Mouse (Mus musculus) midbrain, embryonic 12.5 days (tissue): Measurements from ENCODE around the gene Ung. TPM values are rescaled to one million over a fixed set of nuclear protein-coding genes. Genes with fewer than 3 reads are reported as not detected.

Experiments used
- ATAC-seq: fragments of 200-750 bp; cut with Nextera tagmentation; 2 replicates; pipeline ENCODE4 v1.8.0; 2017; ENCODE audit warnings: low read depth, moderate TSS enrichment, moderate library complexity; ENCODE audit not compliant: low FRiP score
- H3K27ac ChIP-seq: fragments of 300-500 bp; sonication (generic); replicated peaks from 2 replicates; pipeline ENCODE4 v1.5.1; 2016; ENCODE audit warnings: mild to moderate bottlenecking
- H3K27me3 ChIP-seq: fragments of 300-500 bp; sonication (generic); 2 replicates; pipeline ENCODE4 v1.6.1; 2016; ENCODE audit warnings: mild to moderate bottlenecking
- H3K36me3 ChIP-seq: fragments of 300-500 bp; sonication (generic); 2 replicates; pipeline ENCODE4 v1.6.1; 2016
- H3K4me1 ChIP-seq: fragments of 300-500 bp; sonication (generic); 2 replicates; pipeline ENCODE4 v1.6.1; 2016
- H3K4me2 ChIP-seq: fragments of 300-500 bp; sonication (generic); replicated peaks from 2 replicates; pipeline ENCODE4 v1.6.1; 2016; ENCODE audit warnings: mild to moderate bottlenecking, moderate library complexity
- H3K4me3 ChIP-seq: fragments of 300-500 bp; sonication (generic); 2 replicates; pipeline ENCODE4 v1.5.1; 2016; ENCODE audit warnings: mild to moderate bottlenecking
- H3K9ac ChIP-seq: fragments of 300-500 bp; sonication (generic); replicated peaks from 2 replicates; pipeline ENCODE4 v1.6.1; 2016; ENCODE audit warnings: mild to moderate bottlenecking, moderate library complexity
- H3K9me3 ChIP-seq: fragments of 300-500 bp; sonication (generic); 2 replicates; pipeline ENCODE4 v1.6.1; 2016; ENCODE audit warnings: mild to moderate bottlenecking
- WGBS: fragments of 180-500 bp; shearing (Covaris S2); methylation state at CpG from one replicate; pipeline ENCODE4 v1.1.7; 2016; 5-methylcytosine and 5-hydroxymethylcytosine counted together
- polyA plus RNA-seq: library from polyadenylated mRNA; unstranded; fragments of >200 nt; fragmentation: Nextera tagmentation; extraction: Ambion mirVana; gene quantifications from 2 replicates; pipeline ENCODE4 v1.2.1, GENCODE M21; 2016

The Ung gene
- polyA plus RNA-seq, 1 experiment from 2014 or later, result 40.2 TPM

GRCm38 (mm10) chr5:114135516-114135915 lies 5.3 kb downstream of the Ung start:
- 90% methylated on average over 10 of the region's 10 CpGs for WGBS
- Histone ChIP-seq H3K4me1 (peaks cover 48% of the 10 kb centered on the region), H3K4me3 (no peak overlapping the region), H3K27me3 (no peaks in the 10 kb centered on the region), H3K27ac (no peak overlapping the region), H3K36me3 (peaks cover 16% of the 10 kb centered on the region), H3K9ac (no peak overlapping the region), H3K9me3 (no peaks in the 10 kb centered on the region), H3K4me2 (no peak overlapping the region)
- ATAC-seq, result no peak

GRCm38 (mm10) chr5:114137481-114138276 lies 7.5 kb downstream of the Ung start:
- H3K27me3 ChIP-seq, result no peaks in the 10 kb centered on the region
- 93% methylated on average over 15 of the region's 15 CpGs for WGBS

DNA sequence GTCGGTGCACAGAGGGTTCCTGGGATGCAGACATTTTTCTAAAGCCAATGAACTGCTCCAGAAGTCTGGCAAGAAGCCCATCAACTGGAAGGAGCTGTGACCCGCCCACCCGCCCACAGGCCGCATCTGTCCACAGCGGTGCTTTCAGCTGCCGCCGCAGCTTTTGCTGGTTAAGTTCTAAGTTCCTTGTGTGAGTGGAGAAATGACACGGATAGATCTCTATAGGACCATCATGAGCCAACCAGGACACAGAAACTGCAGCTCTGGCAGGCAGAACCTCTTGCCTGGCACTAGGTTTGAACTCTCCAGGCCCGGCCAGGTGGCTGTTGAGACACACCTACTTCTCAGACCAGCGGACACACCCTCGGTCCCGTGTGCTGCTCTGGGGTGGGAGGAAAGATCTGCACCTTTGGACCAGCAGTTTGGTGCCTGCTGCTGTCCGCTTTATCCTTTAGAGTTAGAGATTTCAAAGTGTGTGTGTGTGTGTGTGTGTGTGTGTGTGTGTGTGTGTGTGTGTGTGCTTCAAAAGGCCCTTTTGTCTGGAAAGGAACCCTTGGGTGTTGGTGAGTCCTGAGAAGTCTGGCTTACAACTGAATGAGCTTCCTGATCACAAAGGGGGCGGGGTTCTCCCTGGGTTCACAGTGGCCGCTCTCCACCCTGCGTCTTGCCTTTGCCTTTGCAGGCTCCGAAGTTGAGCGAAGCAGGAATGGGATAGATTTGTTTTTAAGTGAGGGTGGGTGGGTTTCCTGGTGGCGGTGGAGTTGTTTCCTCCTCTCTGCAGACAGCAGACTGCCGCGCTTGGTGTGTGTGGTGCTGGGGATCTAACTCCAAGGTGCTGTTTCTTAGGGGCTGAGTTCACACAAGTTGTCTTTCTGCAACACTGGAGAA lies 8.3 kb downstream of the Ung start:
- no peak overlapping the region; the same call in 1 of the 2 replicates for H3K9ac ChIP-seq
- H3K27ac ChIP-seq, result peak overlapping the region; percentile 65

More at GRCm38 (mm10) chr5:114137481-114138276, 7.5 kb downstream of the Ung start:
- H3K9me3 ChIP-seq, result no peaks in the 10 kb centered on the region
- ATAC-seq, result no peak
- 0 out of 2 replicates have a peak overlapping the region, but pooled peaks have one; percentile 65 for H3K27ac ChIP-seq
- peaks cover 34% of the 10 kb centered on the region for H3K4me1 ChIP-seq
- no peak overlapping the region for H3K4me2 ChIP-seq
- no peak overlapping the region for H3K9ac ChIP-seq
- H3K4me3 ChIP-seq, result no peak overlapping the region
- H3K36me3 ChIP-seq, result peaks cover 16% of the 10 kb centered on the region

GRCm38 (mm10) chr5:114139175-114139574 lies 9.0 kb downstream of the Ung start:
- WGBS, result 39% methylated on average over 9 of the region's 9 CpGs
- peaks cover 23% of the 10 kb centered on the region for H3K4me1 ChIP-seq
- H3K9me3 ChIP-seq, result no peaks in the 10 kb centered on the region
- H3K27ac ChIP-seq, result peak overlapping the region; percentile 65
- ATAC-seq, result peak; percentile 69
- H3K9ac ChIP-seq, result no peak overlapping the region; the same call in 1 of the 2 replicates
- no peak overlapping the region for H3K4me3 ChIP-seq
- H3K27me3 ChIP-seq, result no peaks in the 10 kb centered on the region
- H3K36me3 ChIP-seq, result peaks cover 16% of the 10 kb centered on the region
- H3K4me2 ChIP-seq, result 0 out of 2 replicates have a peak overlapping the region, but pooled peaks have one; percentile 3

More for the DNA sequence above, 8.3 kb downstream of the Ung start:
- WGBS, result 85% methylated on average over 21 of the region's 21 CpGs
- no peaks in the 10 kb centered on the region for H3K27me3 ChIP-seq
- no peak for ATAC-seq
- peaks cover 28% of the 10 kb centered on the region for H3K4me1 ChIP-seq
- H3K9me3 ChIP-seq, result no peaks in the 10 kb centered on the region
- no peak overlapping the region for H3K4me3 ChIP-seq
- 0 out of 2 replicates have a peak overlapping the region, but pooled peaks have one; percentile 3 for H3K4me2 ChIP-seq
- H3K36me3 ChIP-seq, result peaks cover 16% of the 10 kb centered on the region

GRCm38 (mm10) chr5:114146028-114146888 lies 16.1 kb downstream of the Ung start, which contains the start of gene Acacb:
Acacb (plus strand) TSS chr5:114146535.
- Histone ChIP-seq H3K9ac (no peak within 1 kb of the TSS), H3K9me3 (no peaks in the 10 kb centered on the region), H3K27ac (no peak within 1 kb of the TSS), H3K36me3 (no peaks in the 10 kb centered on the region), H3K27me3 (no peaks in the 10 kb centered on the region), H3K4me1 (peaks cover 6% of the 10 kb centered on the region; the same call in 1 of the 2 replicates), H3K4me3 (no peak within 1 kb of the TSS), H3K4me2 (no peak within 1 kb of the TSS)
- ATAC-seq, result no peak
- WGBS, result 51% methylated on average over 19 of the region's 19 CpGs

DNA sequence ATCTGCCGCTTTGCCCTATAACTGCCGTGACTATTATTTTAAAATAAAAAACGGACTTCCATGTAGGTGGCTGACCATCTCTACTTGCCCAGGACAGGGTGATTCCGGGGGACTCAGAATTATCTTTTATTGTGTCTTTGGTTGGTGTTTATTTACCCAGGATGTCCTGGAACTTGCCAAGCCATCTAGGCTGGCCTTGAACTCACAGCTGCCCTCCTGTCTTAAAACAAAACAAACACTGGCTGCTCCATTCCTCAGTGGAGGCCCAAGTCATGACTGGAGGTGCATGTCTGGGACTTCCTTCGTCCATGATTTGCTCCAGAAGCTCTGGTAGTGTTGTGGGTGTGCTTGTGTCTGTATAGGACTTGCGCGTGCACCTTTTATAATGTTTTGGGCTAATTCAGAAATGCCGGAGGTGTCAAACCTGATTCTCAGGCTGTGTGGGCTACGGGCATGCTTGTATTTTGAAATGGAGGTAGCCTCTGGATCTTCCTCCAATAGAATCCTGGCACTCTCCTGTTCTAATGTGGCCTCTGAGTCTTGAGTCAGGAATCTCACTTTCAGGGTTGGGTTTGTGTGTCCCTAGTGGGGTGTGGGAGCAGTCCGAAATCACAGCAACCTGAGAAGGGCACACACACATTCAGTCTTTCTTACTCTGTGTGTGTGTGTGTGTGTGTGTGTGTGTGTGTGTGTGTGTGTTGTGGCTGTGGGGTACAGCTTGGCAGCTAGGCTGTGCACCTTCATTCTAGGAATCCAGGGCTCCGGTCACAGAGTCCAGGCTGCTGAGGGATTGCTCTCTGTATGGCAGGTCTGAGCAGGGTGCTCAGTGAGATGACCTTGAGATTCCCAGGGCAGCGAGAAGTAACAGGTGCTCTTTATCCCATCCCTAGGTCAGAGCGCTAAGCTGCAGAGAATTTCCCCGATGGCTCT lies 17.1 kb downstream of the Ung start:
- H3K9ac ChIP-seq, result no peak overlapping the region
- no peaks in the 10 kb centered on the region for H3K36me3 ChIP-seq
- 88% methylated on average over 14 of the region's 14 CpGs for WGBS
- no peak for ATAC-seq
- no peak overlapping the region for H3K4me2 ChIP-seq
- H3K27ac ChIP-seq, result no peak overlapping the region
- no peaks in the 10 kb centered on the region for H3K9me3 ChIP-seq
- no peak overlapping the region for H3K4me3 ChIP-seq
- H3K4me1 ChIP-seq, result peaks cover 6% of the 10 kb centered on the region; the same call in 1 of the 2 replicates
- no peaks in the 10 kb centered on the region for H3K27me3 ChIP-seq

- H3K27me3 ChIP-seq, result no peaks in the 10 kb centered on the region
- H3K9me3 ChIP-seq, result no peaks in the 10 kb centered on the region
- ATAC-seq, result no peak
- H3K27ac ChIP-seq, result no peak overlapping the region
- no peaks in the 10 kb centered on the region for H3K4me1 ChIP-seq
- H3K4me2 ChIP-seq, result no peak overlapping the region
- WGBS, result 86% methylated on average over 12 of the region's 12 CpGs
- no peak overlapping the region for H3K4me3 ChIP-seq
- H3K9ac ChIP-seq, result no peak overlapping the region
- H3K36me3 ChIP-seq, result no peaks in the 10 kb centered on the region
Observed at GRCm38 (mm10) chr5:114152359-114153092, 22.3 kb downstream of the Ung start.

DNA sequence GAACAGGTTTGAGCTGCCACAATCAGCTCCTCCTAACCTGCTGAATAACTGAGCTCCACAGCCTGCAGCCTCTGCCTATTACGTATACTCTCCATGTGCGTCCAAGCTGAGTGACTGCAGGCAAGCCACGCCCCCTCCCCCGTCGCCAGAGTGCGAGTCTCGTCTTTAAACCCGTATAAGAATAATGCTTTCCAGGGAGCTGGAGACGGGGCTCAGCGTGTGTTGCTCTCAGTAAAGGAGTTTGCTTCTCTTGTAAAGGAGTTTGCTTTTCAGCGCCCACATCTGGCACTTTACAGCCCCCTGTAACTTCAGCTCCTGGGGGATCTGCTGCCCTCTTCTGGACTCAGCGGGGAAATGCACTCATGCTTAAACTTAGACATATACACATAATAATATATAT lies 23.3 kb downstream of the Ung start:
- ATAC-seq, result no peak

GRCm38 (mm10) chr5:114154765-114155164 lies 24.6 kb downstream of the Ung start:
- no peak overlapping the region for H3K9ac ChIP-seq
- no peak overlapping the region for H3K4me3 ChIP-seq
- H3K4me1 ChIP-seq, result no peaks in the 10 kb centered on the region
- ATAC-seq, result no peak
- H3K27me3 ChIP-seq, result no peaks in the 10 kb centered on the region
- 86% methylated on average over 5 of the region's 5 CpGs for WGBS
- H3K4me2 ChIP-seq, result no peak overlapping the region
- H3K9me3 ChIP-seq, result no peaks in the 10 kb centered on the region
- H3K36me3 ChIP-seq, result no peaks in the 10 kb centered on the region
- H3K27ac ChIP-seq, result no peak overlapping the region

More for the DNA sequence above, 23.3 kb downstream of the Ung start:
- Histone ChIP-seq H3K36me3 (no peaks in the 10 kb centered on the region), H3K27ac (no peak overlapping the region), H3K4me1 (no peaks in the 10 kb centered on the region), H3K9me3 (no peaks in the 10 kb centered on the region), H3K4me3 (peak overlapping the region; percentile 14), H3K4me2 (peak overlapping the region; percentile 27), H3K27me3 (no peaks in the 10 kb centered on the region), H3K9ac (no peak overlapping the region)
- 3% methylated on average over 12 of the region's 12 CpGs for WGBS
